Mouse (Mus musculus) myocyte (in vitro differentiated cells): Measurements from ENCODE around the gene Nprl3.

ENCODE experiments used
- CEBPB ChIP-seq: IDR thresholded peaks from 2 replicates; pipeline ENCODE4 v1.6.1; 2011; ENCODE audit warnings: mild to moderate bottlenecking, moderate library complexity; ENCODE audit not compliant: poor library complexity, insufficient read depth, severe bottlenecking
- E2F4 ChIP-seq: IDR thresholded peaks from one replicate; pipeline ENCODE4 v1.6.1; 2011; ENCODE audit warnings: mild to moderate bottlenecking, control low read depth, moderate library complexity; ENCODE audit not compliant: insufficient read depth
- MYOG ChIP-seq, 3 experiments: IDR thresholded peaks; one replicate each; pipeline ENCODE4 v1.6.1; 2011; ENCODE audit warnings: control low read depth in 2 of 3, low read depth in 2 of 3, mild to moderate bottlenecking in 2 of 3; ENCODE audit not compliant: insufficient read length in 2 of 3, control insufficient read depth in 1 of 3, insufficient read depth in 1 of 3
- POLR2A ChIP-seq: IDR thresholded peaks from one replicate; pipeline ENCODE4 v1.6.1; 2011; ENCODE audit warnings: low read depth, mild to moderate bottlenecking, control low read depth, moderate library complexity; ENCODE audit not compliant: insufficient read length
- TCF12 ChIP-seq: IDR thresholded peaks from one replicate; pipeline ENCODE4 v1.6.1; 2011; ENCODE audit warnings: mild to moderate bottlenecking, control low read depth; ENCODE audit not compliant: poor library complexity, insufficient read depth, severe bottlenecking

DNA sequence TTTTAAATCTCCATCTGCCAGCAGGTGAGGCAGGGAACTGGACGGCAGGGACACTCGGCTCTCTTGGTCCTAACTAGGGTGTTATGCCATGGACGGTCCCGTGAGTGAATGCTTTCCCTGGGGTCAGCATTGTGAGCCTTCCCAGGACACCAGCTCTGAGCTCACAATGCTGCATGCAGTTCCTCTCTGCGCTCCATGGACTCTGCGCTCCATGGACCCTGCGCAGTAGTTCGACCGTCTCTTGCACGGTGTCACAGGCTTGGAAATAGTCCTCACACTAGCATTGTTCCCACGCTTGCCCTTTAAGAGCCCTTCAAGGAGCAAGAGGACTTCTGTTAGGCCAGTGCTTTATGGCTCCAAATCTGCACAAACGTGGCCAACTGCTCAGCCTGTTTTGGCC is 78.6 kb downstream of the Nprl3 start:
- TF ChIP-seq POLR2A (no peak), CEBPB (no peak), MYOG (IDR thresholded peaks at IDR 0.05; ENCODE audit: control insufficient read depth in 1 of 3, insufficient read depth in 1 of 3, insufficient read length in 2 of 3, low read depth in 2 of 3) (no peak), TCF12 (no peak), E2F4 (no peak)
